Mouse (Mus musculus) brain, embryonic 18.5 days (tissue): ENCODE results near the gene Wdr6.

Experiments
- DNase-seq: peaks from one replicate; pipeline ENCODE4 v3.0.0-alpha.2; 2012; ENCODE audit warnings: low read depth, low spot score

Wdr6 gene

DNA sequence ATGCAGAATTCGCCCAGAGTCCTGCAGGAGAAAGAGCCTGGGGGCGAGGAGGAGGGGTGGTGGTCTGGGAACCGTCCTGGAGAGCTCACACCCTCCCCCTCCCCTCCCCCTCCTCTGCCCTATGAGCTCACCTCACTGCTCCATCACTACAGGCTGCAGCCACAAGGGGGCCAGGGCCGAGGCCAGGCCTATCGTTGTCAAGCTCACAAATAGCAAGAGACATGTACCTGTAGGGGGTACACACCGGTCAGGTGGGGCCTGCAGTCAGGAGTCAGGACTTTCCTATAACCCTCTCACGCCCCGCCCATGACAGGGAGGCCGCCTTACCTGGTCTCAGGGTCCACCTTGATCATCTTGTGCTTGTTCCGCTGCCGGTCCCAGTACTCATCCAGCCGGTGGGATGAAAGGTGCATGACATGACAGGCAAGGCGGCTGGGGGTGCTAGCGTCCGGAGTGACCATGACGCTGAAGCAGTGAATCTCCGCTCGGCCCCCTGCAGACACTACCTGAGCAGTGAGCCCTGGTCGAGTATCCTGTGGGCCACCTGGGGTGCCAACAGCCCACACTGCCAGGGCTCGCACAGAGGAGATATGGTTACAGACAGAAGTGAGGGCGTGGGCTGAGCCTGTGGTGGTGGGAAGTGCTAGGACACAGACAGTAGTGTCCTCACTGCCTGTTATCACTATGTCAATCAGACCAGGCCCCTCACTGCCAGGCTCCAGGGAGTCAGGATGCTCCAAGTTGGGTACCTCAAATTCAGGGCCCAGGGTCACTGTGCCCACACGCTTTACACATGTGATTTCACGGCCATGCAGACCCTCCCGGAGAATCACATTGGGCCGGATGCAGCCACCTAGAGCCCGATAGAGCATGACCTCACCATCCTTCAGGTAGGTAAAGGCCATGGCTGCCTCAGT is 4.5 kb downstream of the Wdr6 start:
- no peak for DNase-seq

DNA sequence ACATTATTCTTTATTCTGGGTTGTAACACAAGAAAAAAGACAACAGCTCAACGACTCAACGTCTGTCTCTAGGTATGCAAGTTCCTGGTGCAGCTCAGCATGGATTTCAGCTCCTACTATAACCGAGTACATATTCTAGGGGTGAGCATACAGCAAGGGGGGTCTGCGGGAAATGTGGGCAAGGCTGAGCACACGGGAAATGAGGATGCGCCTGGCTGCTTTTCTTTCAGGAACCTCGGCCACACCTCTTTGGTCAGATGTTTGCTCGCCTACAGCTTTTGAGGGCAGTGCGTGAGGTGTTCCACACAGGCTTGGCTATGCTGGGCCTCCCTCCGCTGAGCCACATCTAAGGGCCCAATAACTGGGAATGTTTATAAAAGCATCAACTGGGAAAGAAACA is 6.2 kb downstream of the Wdr6 start:
- DNase-seq, result no peak

- no peak for DNase-seq
Observed at GRCm38 (mm10) chr9:108571401-108571973, 7.1 kb downstream of the Wdr6 start.

DNA sequence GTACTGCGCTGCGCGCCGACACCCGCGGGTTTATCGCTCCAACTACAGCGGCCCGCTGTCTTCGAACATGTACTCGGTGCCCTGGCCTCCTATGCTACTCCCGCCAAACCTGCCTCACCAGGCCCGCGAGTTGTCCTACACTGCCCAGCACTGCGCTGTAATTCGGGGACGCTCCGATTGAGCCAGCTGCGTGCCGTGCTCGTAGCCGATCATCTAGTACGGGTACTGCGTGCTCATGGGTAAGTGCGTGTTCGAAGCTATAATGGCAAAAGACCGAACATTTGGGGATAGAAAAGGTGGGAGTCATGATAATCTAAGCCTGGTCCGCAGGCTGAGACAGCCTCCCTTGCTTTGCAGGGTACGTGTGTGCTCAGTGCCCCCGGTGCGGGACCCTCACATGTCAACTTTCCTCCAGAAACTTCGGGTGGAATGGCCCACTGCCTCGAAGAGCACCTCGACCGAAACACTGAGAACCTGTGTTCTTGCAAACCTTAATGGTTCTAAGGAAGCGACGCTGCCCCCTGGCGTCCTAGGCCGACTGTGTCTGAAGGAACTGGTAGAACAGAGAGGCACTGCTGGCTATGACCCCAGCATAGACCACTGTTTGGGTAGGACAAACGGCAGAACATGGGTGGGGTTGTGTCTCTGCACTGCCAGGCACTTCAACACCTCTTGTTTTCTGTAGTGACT is 8.2 kb downstream of the Wdr6 start:
- no peak for DNase-seq

DNA sequence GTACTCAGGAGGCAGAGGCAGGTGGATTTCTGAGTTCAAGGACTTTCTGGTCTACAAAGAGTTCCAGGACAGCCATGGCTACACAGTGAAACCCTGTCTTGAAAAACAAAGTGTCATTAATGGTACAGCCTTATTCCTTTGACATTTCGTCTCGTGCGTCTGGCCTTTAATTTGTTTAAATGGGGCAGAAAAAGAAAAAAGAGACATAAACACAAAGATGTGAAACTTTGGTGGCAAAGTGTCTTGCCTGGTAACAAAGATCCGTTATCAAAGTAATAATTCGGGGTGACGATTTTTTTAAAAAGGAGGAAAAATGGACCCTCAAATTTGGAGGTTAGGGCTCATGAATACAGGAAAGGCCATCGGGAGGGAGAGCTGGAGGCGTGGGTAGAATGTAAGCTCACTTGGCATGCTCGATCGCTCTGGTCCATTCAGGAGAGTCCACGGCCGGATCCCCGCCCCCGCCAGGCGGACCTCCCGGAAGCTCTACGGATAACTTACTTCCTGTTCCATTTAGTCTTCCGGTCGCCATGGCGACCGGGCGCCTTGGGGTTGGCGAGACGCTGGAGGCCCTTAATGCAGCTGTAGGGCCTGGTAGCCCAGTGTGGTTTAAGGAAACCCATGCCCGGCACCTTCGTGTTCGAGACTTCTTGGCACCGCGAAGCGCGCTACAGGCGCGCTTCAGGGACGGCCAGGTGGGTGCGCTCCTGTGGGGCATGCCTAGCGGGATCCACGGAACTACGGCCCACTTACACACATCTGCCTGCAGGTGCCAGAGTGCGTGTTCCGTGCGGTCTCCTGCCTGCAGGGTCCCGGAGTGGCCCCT is 8.9 kb downstream of the Wdr6 start, which contains the start of gene Dalrd3:
Gene Dalrd3, plus strand, starts transcription at position 506 of the 826 bp plus-strand sequence.
- peak; percentile 80 for DNase-seq

DNA sequence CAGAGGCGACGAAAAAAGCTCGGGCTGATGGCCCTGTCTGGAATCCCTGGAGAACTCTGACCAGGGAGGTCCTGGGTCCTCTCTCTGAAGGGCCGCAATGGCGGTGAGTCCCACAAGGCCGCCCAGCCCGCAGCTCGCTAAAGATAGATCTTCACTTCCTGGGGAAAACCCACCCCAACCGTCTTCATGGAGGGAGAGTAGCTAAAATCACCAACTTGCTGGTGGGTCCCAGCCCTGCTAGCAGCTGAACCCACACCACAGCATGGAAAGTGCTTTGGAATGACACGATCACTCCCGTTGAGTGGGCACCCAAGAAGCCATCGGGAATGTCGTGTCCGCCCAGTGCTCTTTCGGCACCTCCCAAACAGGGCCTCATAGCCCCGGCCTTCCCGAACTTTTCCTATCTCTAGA is 10.0 kb downstream of the Wdr6 start:
- DNase-seq, result no peak

DNA sequence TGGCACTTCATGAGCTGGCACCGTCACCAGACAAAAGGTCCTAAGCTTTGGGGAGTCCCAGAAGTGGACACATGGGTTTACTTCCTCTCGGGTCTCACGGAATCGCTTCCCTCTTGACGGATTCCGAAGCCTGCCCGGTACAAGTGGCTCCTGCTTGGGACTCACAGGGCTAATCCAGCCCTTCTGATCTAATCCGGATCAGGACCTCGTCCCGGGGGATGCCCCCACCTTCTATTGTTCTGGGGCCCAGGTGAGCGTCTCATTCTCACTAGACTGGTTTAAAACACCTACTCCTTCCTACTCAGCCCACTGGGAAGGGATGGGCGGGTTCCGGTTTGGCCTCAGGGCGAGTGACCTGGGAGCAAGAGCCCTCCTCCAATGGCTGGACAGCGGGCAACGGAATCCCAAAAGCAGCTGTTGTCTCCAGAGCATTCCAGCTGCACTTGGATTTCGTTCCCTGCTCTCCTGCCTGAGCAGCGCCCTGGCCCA is 10.6 kb downstream of the Wdr6 start:
- DNase-seq, result no peak

- peak; percentile 91 for DNase-seq
Observed at GRCm38 (mm10) chr9:108566815-108567776, 11.4 kb downstream of the Wdr6 start, which contains the start of gene Ndufaf3. Gene Ndufaf3, minus strand, starts transcription at chr9:108567434.

DNA sequence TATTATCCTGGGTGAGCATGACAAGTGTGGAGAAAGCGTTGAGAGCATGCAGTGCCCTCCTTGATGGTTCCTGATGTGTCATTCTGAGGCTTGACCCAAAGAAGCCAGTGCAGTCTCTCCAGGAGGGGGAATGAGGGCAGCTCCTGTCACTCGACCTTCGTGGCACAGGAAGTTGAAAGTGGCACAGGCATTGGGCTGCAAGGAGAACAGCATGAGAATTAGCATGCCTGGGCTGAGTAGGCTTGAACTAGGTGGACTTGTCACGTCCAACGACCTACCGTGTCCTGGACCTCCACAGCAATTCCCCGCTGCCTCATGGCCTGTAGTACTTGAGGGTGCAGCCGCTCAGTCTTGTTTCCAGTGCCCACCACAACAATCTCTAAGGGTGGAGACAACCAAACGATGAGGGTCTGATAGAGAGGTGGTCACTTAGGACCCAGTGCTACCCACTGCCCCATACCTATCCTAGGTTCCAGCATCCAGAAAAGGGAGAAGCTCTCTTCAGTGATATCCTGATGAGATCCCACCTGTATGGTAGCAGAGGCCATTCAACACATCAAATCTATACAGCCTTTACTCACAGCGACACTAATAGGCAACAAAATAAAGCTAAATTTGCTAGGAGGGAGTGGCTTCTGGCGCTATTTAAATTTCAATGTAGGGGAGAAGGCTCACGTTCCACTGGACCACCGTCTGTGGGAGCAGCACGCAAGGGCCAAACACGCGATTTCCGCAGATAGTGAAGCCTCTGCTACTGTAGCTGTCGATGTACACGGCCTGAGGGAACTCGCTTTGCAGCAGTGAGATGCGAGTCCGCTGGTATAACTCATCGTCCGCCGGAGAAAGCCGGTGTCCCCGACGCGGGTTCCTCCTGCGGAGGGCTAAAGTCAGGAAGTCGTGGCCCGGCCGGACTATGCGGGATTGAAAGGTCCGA is 12.4 kb downstream of the Wdr6 start:
- no peak for DNase-seq

- no peak for DNase-seq
Observed at GRCm38 (mm10) chr9:108564131-108564530, 14.4 kb downstream of the Wdr6 start.

GRCm38 (mm10) chr9:108563671-108564070 is 14.9 kb downstream of the Wdr6 start:
- no peak for DNase-seq

- DNase-seq, result peak; percentile 87
Observed at GRCm38 (mm10) chr9:108560227-108560841, 18.2 kb downstream of the Wdr6 start, which contains the start of gene Impdh2. Gene Impdh2, plus strand, starts transcription at chr9:108560286.

DNA sequence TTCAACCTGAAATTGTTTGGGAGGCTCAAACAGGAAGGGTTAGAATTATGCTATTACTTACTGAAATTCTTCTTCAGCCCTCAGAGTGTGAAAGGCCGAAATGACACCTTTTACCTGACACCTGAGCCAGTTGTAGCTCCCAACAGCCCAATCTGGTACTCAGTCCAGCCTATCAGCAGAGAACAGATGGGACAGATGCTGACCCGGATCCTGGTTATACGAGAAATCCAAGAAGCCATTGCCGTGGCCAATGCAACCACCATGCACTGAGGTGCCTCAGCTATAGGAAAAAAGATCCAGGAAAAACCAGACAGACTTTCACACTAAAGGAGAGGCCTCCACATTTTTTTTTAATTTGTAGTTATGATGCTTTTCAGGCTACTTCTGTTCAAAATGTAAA is 19.4 kb downstream of the Wdr6 start:
- DNase-seq, result no peak

DNA sequence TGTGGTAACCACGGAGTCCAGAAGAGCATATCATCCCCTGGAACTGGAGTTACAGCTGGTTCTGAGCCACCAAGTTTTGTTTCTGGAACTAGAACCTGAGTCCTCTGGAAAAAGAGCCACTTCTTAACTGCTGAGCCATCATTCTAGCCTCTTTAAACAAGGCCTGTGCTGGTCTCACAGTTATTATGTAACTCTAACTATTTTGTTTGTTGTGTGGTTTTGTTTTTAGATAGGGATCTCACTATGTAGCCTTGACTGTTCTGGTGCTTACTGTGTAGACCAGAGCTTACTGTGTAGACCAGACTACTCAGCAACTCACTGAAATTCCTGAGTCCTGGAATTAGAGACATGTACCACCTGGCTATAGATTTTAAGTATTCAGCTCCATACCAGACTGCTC is 31.7 kb downstream of the Wdr6 start:
- no peak for DNase-seq

GRCm38 (mm10) chr9:108545986-108546385 is 32.6 kb downstream of the Wdr6 start:
- DNase-seq, result no peak

- no peak for DNase-seq
Observed at GRCm38 (mm10) chr9:108540846-108541245, 37.7 kb downstream of the Wdr6 start.

GRCm38 (mm10) chr9:108531496-108531895 is 47.0 kb downstream of the Wdr6 start:
- no peak for DNase-seq

- no peak for DNase-seq
Observed at GRCm38 (mm10) chr9:108530954-108531353, 47.6 kb downstream of the Wdr6 start.
